Mouse (Mus musculus) midbrain, embryonic 11.5 days (tissue): Measurements from ENCODE around the gene Leo1. TPM values are rescaled to one million over a fixed set of nuclear protein-coding genes. Genes with fewer than 3 reads are reported as not detected.

Source experiments
- ATAC-seq: fragments of 200-750 bp; cut with Nextera tagmentation; 2 replicates; pipeline ENCODE4 v1.8.0; 2017; ENCODE audit warnings: moderate TSS enrichment, moderate library complexity; ENCODE audit not compliant: low FRiP score
- DNase-seq: peaks from one replicate; pipeline ENCODE4 v3.0.0; 2015; ENCODE audit warnings: low spot score; ENCODE audit errors: missing footprints
- H3K27ac ChIP-seq: fragments of 300-500 bp; sonication (generic); 2 replicates; pipeline ENCODE4 v1.5.1; 2014; ENCODE audit warnings: low read depth, low read length
- H3K27me3 ChIP-seq: fragments of 300-500 bp; sonication (generic); 2 replicates; pipeline ENCODE4 v1.6.1; 2014; ENCODE audit warnings: mild to moderate bottlenecking, low read length, moderate library complexity, mixed read lengths; ENCODE audit not compliant: control insufficient read depth, insufficient read depth
- H3K36me3 ChIP-seq: fragments of 300-500 bp; sonication (generic); 2 replicates; pipeline ENCODE4 v1.6.1; 2014; ENCODE audit warnings: mild to moderate bottlenecking, low read length, moderate library complexity, mixed read lengths; ENCODE audit not compliant: control insufficient read depth, insufficient read depth
- H3K4me1 ChIP-seq: fragments of 300-500 bp; sonication (generic); 2 replicates; pipeline ENCODE4 v1.6.1; 2014; ENCODE audit warnings: low read length; ENCODE audit not compliant: control insufficient read depth, insufficient read depth
- H3K4me2 ChIP-seq: fragments of 300-500 bp; sonication (generic); 2 replicates; pipeline ENCODE4 v1.6.1; 2014; ENCODE audit warnings: mild to moderate bottlenecking, moderate library complexity
- H3K4me3 ChIP-seq: fragments of 300-500 bp; sonication (generic); 2 replicates; pipeline ENCODE4 v1.5.1; 2014; ENCODE audit warnings: low read depth, low read length
- H3K9ac ChIP-seq: fragments of 300-500 bp; sonication (generic); 2 replicates; pipeline ENCODE4 v1.6.1; 2014; ENCODE audit warnings: low read length
- H3K9me3 ChIP-seq: fragments of 300-500 bp; sonication (generic); 2 replicates; pipeline ENCODE4 v1.6.1; 2016; ENCODE audit warnings: low read length; ENCODE audit not compliant: control insufficient read depth
- WGBS: fragments of 180-500 bp; shearing (Covaris S2); extraction: QIAGEN DNeasy Blood & Tissue Kit; methylation state at CpG from one replicate; pipeline ENCODE4 v1.1.7; 2014; 5-methylcytosine and 5-hydroxymethylcytosine counted together
- polyA plus RNA-seq: library from polyadenylated mRNA; unstranded; fragments of >200 nt; fragmentation: Nextera tagmentation; extraction: Ambion mirVana; gene quantifications from 2 replicates; pipeline ENCODE4 v1.2.1, GENCODE M21; 2014

Leo1 gene
- polyA plus RNA-seq, 1 experiment from 2014 or later, result 45.2 TPM

DNA sequence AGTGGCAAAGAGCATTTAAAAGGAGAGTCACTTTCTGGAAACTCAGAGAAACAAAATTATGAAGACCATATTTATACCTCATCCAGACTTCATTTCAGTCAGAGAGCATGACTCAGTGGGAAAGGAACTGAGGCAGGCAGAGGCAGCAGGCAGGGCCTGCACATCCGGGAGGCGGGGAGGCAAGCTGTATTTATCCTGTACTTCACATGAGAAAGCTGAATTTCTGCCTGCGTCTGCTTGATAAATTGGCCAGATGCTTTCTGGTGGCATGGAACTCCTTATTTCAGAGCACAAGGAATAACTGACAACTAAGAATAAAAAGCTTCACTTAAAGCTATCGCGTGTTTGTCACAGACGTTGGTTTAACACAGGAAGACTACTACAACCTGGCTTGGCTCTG, 63.0 kb downstream of the Leo1 start:
- H3K4me1 ChIP-seq, result no peaks in the 10 kb centered on the region
- no peaks in the 10 kb centered on the region for H3K9me3 ChIP-seq
- 97% methylated on average over 6 of the region's 6 CpGs for WGBS
- H3K4me3 ChIP-seq, result no peak overlapping the region
- H3K36me3 ChIP-seq, result no peaks in the 10 kb centered on the region
- H3K4me2 ChIP-seq, result no peak overlapping the region
- DNase-seq (no peak), ATAC-seq (no peak)
- no peak overlapping the region for H3K9ac ChIP-seq
- H3K27me3 ChIP-seq, result no peaks in the 10 kb centered on the region
- no peak overlapping the region for H3K27ac ChIP-seq

- DNase-seq (no peak), ATAC-seq (no peak)
- Histone ChIP-seq H3K4me1 (no peaks in the 10 kb centered on the region), H3K4me3 (no peak overlapping the region), H3K27ac (no peak overlapping the region), H3K9ac (no peak overlapping the region), H3K36me3 (no peaks in the 10 kb centered on the region), H3K27me3 (no peaks in the 10 kb centered on the region), H3K4me2 (no peak overlapping the region), H3K9me3 (no peaks in the 10 kb centered on the region)
- 92% methylated on average over 8 of the region's 8 CpGs for WGBS
Measured at GRCm38 (mm10) chr9:75511236-75511939, 70.1 kb downstream of the Leo1 start.

DNA sequence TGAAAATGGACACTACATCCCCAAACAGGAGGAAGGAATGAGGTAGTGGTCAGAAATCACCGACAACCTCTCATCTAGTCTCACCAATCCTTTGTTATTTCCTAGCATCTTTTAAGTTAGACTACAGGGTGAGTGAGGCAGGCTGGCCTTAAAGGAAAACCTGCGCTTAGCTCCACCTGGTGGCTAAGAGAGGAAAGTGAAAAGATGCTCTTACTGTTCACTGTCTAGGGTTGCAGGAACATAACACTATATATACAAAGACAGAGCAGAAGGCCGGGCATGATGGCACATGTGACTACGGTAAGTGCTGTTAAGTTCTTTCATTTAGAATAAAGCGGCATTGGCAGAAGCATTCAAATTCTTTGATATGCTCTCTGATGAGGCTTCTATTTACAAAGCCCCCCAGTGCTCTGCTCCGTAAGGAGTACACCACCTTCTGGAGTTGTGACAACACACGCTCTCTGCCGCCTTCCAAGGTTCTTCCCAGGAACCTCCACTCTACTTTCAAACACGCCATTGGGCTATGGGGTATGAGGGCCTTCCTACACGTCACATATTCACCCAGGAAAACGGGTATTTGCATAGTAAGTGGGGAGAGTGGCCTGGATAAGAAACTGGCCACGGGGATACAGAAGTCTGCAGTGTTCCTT, 74.3 kb downstream of the Leo1 start:
- H3K9ac ChIP-seq, result no peak overlapping the region
- H3K4me2 ChIP-seq, result no peak overlapping the region
- ATAC-seq (peak; percentile 67; the same call in 1 of the 2 replicates), DNase-seq (peak; percentile 91)
- H3K36me3 ChIP-seq, result no peaks in the 10 kb centered on the region
- WGBS, result 66% methylated on average over 12 of the region's 12 CpGs
- no peaks in the 10 kb centered on the region for H3K9me3 ChIP-seq
- no peak overlapping the region for H3K4me3 ChIP-seq
- H3K27ac ChIP-seq, result no peak overlapping the region
- H3K4me1 ChIP-seq, result no peaks in the 10 kb centered on the region
- H3K27me3 ChIP-seq, result no peaks in the 10 kb centered on the region

Other genes with a start within 250 kb of the Leo1 start
- 0.40 and 0.56 TPM in 2 replicates for gene Myo5c, start 209.5 kb upstream of the Leo1 start, polyA plus RNA-seq
- 33.1 and 34.4 TPM in 2 replicates for gene Gnb5, start 135.2 kb upstream of the Leo1 start, polyA plus RNA-seq
- gene Bcl2l10, start 93.8 kb upstream of the Leo1 start, polyA plus RNA-seq, result not detected in 2 replicates
- 193 and 199 TPM in 2 replicates for gene Mapk6, start 31.5 kb upstream of the Leo1 start, polyA plus RNA-seq
- gene Tmod3, start 118.1 kb downstream of the Leo1 start, polyA plus RNA-seq, result 97.4 and 105 TPM in 2 replicates
- gene Tmod2, start 169.8 kb downstream of the Leo1 start, polyA plus RNA-seq, result 63.2 and 70.7 TPM in 2 replicates
- gene Lysmd2, start 184.2 kb downstream of the Leo1 start, polyA plus RNA-seq, result 12.1 and 14.8 TPM in 2 replicates
- gene Scg3, start 242.5 kb downstream of the Leo1 start, polyA plus RNA-seq, result 63.1 and 73.8 TPM in 2 replicates